Mouse (Mus musculus): Measurements from ENCODE around the gene Mfsd12. TPM values are rescaled to one million over a fixed set of nuclear protein-coding genes. Genes with fewer than 3 reads are reported as not detected.

Gene Mfsd12
- 9.2 and 12.9 TPM in 2 replicates for polyA plus RNA-seq (2016; fragmentation: Nextera tagmentation; extraction: Ambion mirVana)

DNA sequence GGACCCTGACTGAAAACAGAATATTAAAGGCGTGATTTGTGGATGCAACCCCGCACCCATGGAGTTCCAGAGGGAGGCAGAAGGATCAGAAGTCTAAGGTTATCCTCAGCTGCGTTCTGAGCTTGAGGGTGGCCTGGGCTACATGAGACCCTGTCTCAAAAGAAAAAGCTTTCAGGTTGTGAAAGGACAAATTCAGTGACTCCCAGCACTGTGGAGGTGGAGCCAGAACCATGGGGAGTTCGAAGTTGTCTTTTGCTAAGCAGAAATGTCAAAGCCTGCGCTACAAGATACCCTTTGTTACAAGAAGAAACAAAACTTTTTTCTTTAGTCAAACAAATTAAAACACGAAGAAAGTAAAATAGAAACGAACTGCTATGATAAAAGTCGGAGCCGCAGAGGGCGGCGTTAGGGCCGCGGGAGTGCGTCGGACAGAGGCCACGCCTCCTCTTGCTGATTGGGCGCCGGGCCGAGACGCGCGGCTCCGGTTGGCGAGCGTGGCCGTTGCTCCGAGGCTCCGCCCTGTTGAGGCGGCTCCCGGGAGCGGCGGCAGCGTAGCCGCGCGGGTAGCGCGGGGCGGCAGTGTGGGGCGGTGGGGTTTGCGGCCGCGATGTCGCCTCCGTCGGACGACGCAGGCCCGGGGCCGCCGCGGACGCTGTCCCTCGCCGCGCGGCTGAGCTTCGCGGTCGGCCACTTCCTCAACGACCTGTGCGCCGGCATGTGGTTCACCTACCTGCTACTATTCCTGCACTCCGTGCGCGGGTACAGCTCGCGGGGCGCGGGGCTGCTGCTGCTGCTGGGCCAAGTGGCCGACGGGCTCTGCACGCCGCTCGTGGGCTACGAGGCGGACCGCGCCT is at the start of gene Mfsd12:
Gene Mfsd12, plus strand, starts transcription at position 501 of the 854 bp plus-strand sequence.
- Histone ChIP-seq H3K4me3 (peak within 1 kb of the TSS; percentile 69), H3K4me1 (replicated peaks) (peaks cover 70% of the 10 kb centered on the region), H3K27ac (peak within 1 kb of the TSS; percentile 87), H3K36me3 (peaks cover 19% of the 10 kb centered on the region), H3K27me3 (ENCODE audit: insufficient read depth, poor library complexity, severe bottlenecking) (peaks cover 48% of the 10 kb centered on the region), H3K9me3 (no peaks in the 10 kb centered on the region)
- 1% methylated on average over 79 of the region's 79 CpGs for WGBS
- DNase-seq (ENCODE audit: low spot score): peak; percentile 88

GRCm38 (mm10) chr10:81309571-81309970 is 47.7 kb upstream of the Mfsd12 start:
- peaks cover 100% of the 10 kb centered on the region for H3K36me3 ChIP-seq
- no peaks in the 10 kb centered on the region for H3K9me3 ChIP-seq
- peaks cover 7% of the 10 kb centered on the region for H3K4me1 ChIP-seq (replicated peaks)
- no peak overlapping the region for H3K4me3 ChIP-seq
- no peaks in the 10 kb centered on the region for H3K27me3 ChIP-seq (ENCODE audit: insufficient read depth, poor library complexity, severe bottlenecking)
- no peak for DNase-seq (ENCODE audit: low spot score)
- no peak overlapping the region for H3K27ac ChIP-seq
- WGBS: 88% methylated on average over 5 of the region's 5 CpGs

DNA sequence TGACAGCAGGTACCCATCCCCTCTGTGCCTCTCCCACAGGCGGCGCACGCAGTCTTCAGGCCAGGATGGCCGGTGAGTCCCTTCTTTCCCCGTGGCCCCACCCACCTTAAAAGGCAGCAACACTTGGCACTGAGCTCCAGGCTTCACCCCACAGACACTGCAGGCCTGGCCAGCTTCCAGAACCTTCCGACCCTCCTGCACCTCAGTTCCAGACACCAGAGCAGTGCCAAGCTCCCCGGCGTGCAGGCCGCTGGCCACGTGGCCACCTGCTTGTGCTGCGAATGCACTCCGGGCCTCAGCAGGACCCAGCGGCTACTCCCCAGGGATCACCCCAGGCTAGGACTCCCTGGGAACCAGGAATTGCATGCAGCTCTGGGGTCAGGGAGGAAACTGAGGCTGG is 43.7 kb upstream of the Mfsd12 start:
- H3K27me3 ChIP-seq (ENCODE audit: insufficient read depth, poor library complexity, severe bottlenecking): peaks cover 9% of the 10 kb centered on the region; the same call in 1 of the 2 replicates
- no peak overlapping the region for H3K27ac ChIP-seq
- WGBS: 95% methylated on average over 13 of the region's 13 CpGs
- peaks cover 25% of the 10 kb centered on the region for H3K4me1 ChIP-seq (replicated peaks)
- H3K9me3 ChIP-seq: no peaks in the 10 kb centered on the region
- peak overlapping the region; percentile 2; the same call in 1 of the 2 replicates for H3K4me3 ChIP-seq
- DNase-seq (ENCODE audit: low spot score): no peak
- H3K36me3 ChIP-seq: peaks cover 99% of the 10 kb centered on the region

GRCm38 (mm10) chr10:81314201-81314600 is 43.1 kb upstream of the Mfsd12 start:
- H3K36me3 ChIP-seq: peaks cover 97% of the 10 kb centered on the region
- 79% methylated on average over 7 of the region's 7 CpGs for WGBS
- H3K27ac ChIP-seq: no peak overlapping the region
- peaks cover 9% of the 10 kb centered on the region; the same call in 1 of the 2 replicates for H3K27me3 ChIP-seq (ENCODE audit: insufficient read depth, poor library complexity, severe bottlenecking)
- peaks cover 31% of the 10 kb centered on the region for H3K4me1 ChIP-seq (replicated peaks)
- H3K4me3 ChIP-seq: no peak overlapping the region
- no peak for DNase-seq (ENCODE audit: low spot score)
- H3K9me3 ChIP-seq: no peaks in the 10 kb centered on the region

- WGBS: 92% methylated on average over 16 of the region's 16 CpGs
- no peaks in the 10 kb centered on the region for H3K9me3 ChIP-seq
- peaks cover 83% of the 10 kb centered on the region for H3K36me3 ChIP-seq
- no peak overlapping the region for H3K27ac ChIP-seq
- H3K4me1 ChIP-seq (replicated peaks): peaks cover 40% of the 10 kb centered on the region
- peaks cover 9% of the 10 kb centered on the region; the same call in 1 of the 2 replicates for H3K27me3 ChIP-seq (ENCODE audit: insufficient read depth, poor library complexity, severe bottlenecking)
- DNase-seq (ENCODE audit: low spot score): no peak
- H3K4me3 ChIP-seq: no peak overlapping the region
These were observed 41.7 kb upstream of the Mfsd12 start for GRCm38 (mm10) chr10:81315587-81315986.

- peak overlapping the region; percentile 72 for H3K27ac ChIP-seq
- H3K4me3 ChIP-seq: peak overlapping the region; percentile 38
- DNase-seq (ENCODE audit: low spot score): no peak
- peaks cover 74% of the 10 kb centered on the region for H3K36me3 ChIP-seq
- H3K9me3 ChIP-seq: no peaks in the 10 kb centered on the region
- peaks cover 9% of the 10 kb centered on the region; the same call in 1 of the 2 replicates for H3K27me3 ChIP-seq (ENCODE audit: insufficient read depth, poor library complexity, severe bottlenecking)
- H3K4me1 ChIP-seq (replicated peaks): peaks cover 41% of the 10 kb centered on the region
- WGBS: 40% methylated on average over 16 of the region's 16 CpGs
These were observed 40.8 kb upstream of the Mfsd12 start for GRCm38 (mm10) chr10:81316338-81317060.

DNA sequence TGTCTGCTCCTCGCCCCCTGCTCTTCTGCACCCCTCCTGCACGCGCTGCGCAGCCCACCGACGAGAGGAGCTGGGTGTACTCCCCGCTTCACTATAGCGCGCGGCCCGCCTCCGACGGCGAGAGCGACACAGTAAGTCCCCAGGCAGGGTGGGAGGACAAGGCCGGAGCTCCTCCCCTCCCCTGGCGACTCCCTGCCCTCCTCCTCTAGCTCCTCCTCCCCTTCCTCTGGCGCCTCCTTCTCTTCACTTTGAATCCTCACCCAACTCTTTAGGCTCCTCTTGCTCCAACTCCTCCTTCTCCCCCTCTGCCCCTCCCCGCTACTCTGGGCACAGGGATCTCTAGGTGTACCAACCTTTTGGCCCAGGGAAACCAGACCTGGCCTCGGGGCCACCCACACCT is 40.0 kb upstream of the Mfsd12 start:
- Histone ChIP-seq H3K9me3 (no peaks in the 10 kb centered on the region), H3K27ac (peak overlapping the region; percentile 72), H3K4me3 (peak overlapping the region; percentile 38), H3K36me3 (peaks cover 67% of the 10 kb centered on the region), H3K27me3 (ENCODE audit: insufficient read depth, poor library complexity, severe bottlenecking) (peaks cover 9% of the 10 kb centered on the region; the same call in 1 of the 2 replicates), H3K4me1 (replicated peaks) (peaks cover 49% of the 10 kb centered on the region)
- 9% methylated on average over 20 of the region's 20 CpGs for WGBS
- DNase-seq (ENCODE audit: low spot score): no peak

GRCm38 (mm10) chr10:81318589-81319329 is 38.5 kb upstream of the Mfsd12 start:
- DNase-seq (ENCODE audit: low spot score): no peak
- Histone ChIP-seq H3K9me3 (no peaks in the 10 kb centered on the region), H3K27me3 (ENCODE audit: insufficient read depth, poor library complexity, severe bottlenecking) (peaks cover 9% of the 10 kb centered on the region; the same call in 1 of the 2 replicates), H3K27ac (peak overlapping the region; percentile 96), H3K4me1 (replicated peaks) (peaks cover 55% of the 10 kb centered on the region), H3K4me3 (peak overlapping the region; percentile 80; the same call in 1 of the 2 replicates), H3K36me3 (peaks cover 67% of the 10 kb centered on the region)
- WGBS: 92% methylated on average over 13 of the region's 13 CpGs

DNA sequence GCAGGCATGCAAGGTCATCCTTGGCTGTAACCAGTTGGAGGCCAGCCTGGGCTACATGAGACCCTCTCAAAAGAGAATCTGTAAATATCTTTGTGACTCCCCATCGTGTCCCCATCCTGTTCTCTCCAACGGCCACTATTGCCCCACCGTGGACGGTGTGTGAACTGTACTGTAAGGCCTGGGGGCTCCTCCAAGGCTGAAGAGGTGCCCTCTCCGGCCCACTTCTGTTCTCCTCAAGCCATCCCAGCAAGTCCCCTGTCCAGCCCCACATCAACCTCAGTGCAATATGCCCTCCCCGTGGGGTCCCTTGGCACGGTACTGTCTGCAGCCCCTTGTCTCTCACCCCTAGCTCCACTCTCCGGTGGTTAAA is 38.0 kb upstream of the Mfsd12 start:
- Histone ChIP-seq H3K36me3 (peaks cover 67% of the 10 kb centered on the region), H3K4me3 (peak overlapping the region; percentile 80), H3K27me3 (ENCODE audit: insufficient read depth, poor library complexity, severe bottlenecking) (peaks cover 9% of the 10 kb centered on the region; the same call in 1 of the 2 replicates), H3K4me1 (replicated peaks) (peaks cover 59% of the 10 kb centered on the region), H3K27ac (peak overlapping the region; percentile 96), H3K9me3 (no peaks in the 10 kb centered on the region)
- 39% methylated on average over 8 of the region's 8 CpGs for WGBS
- no peak for DNase-seq (ENCODE audit: low spot score)

GRCm38 (mm10) chr10:81319741-81320549 is 37.3 kb upstream of the Mfsd12 start:
- Histone ChIP-seq H3K4me1 (replicated peaks) (peaks cover 59% of the 10 kb centered on the region), H3K36me3 (peaks cover 67% of the 10 kb centered on the region), H3K27ac (peak overlapping the region; percentile 96), H3K9me3 (no peaks in the 10 kb centered on the region), H3K27me3 (ENCODE audit: insufficient read depth, poor library complexity, severe bottlenecking) (peaks cover 9% of the 10 kb centered on the region; the same call in 1 of the 2 replicates), H3K4me3 (peak overlapping the region; percentile 80)
- 2% methylated on average over 38 of the region's 38 CpGs for WGBS
- DNase-seq (ENCODE audit: low spot score): peak; percentile 98

- Histone ChIP-seq H3K4me1 (replicated peaks) (peaks cover 60% of the 10 kb centered on the region), H3K9me3 (no peaks in the 10 kb centered on the region), H3K27ac (peak within 1 kb of the TSS; percentile 96), H3K27me3 (ENCODE audit: insufficient read depth, poor library complexity, severe bottlenecking) (peaks cover 9% of the 10 kb centered on the region; the same call in 1 of the 2 replicates), H3K4me3 (peak within 1 kb of the TSS; percentile 80), H3K36me3 (peaks cover 67% of the 10 kb centered on the region)
- peak; percentile 99 for DNase-seq (ENCODE audit: low spot score)
- WGBS: under 1% methylated on average over 68 of the region's 68 CpGs
These were observed 36.5 kb upstream of the Mfsd12 start, which contains the start of gene Cactin for GRCm38 (mm10) chr10:81320550-81321347. Cactin (plus strand) TSS chr10:81321103.
